Mouse (Mus musculus): ENCODE measurements around the gene Gm28043. TPM values are rescaled to one million over a fixed set of nuclear protein-coding genes. Genes with fewer than 3 reads are reported as not detected.
"Not testable (repeated sequence)": the region's sequence is repeated elsewhere in the genome, so short reads cannot be mapped to it uniquely, and the experiment has no call there.

Gene Gm28043
- polyA plus RNA-seq, 1 experiment from 2014 or later, result 4.1 TPM

- H3K9ac ChIP-seq, result 0 out of 2 replicates have a peak overlapping the region, but pooled peaks have one; percentile 10
These were observed 18.5 kb upstream of the Gm28043 start for GRCm38 (mm10) chr17:29595891-29596770.

GRCm38 (mm10) chr17:29596771-29597132 is 17.9 kb upstream of the Gm28043 start:
- Histone ChIP-seq H3K27ac (0 out of 2 replicates have a peak overlapping the region, but pooled peaks have one; percentile 12), H3K9ac (0 out of 2 replicates have a peak overlapping the region, but pooled peaks have one; percentile 10), H3K4me2 (replicated peaks) (no peak overlapping the region), H3K36me3 (peaks cover 62% of the 10 kb centered on the region), H3K4me3 (no peak overlapping the region), H3K9me3 (replicated peaks) (no peaks in the 10 kb centered on the region), H3K4me1 (peaks cover 18% of the 10 kb centered on the region), H3K27me3 (no peaks in the 10 kb centered on the region)
- ATAC-seq (ENCODE audit: low FRiP score), result peak; percentile 46; the same call in 1 of the 2 replicates
- WGBS, result 64% methylated on average over 13 of the region's 13 CpGs

More at GRCm38 (mm10) chr17:29595891-29596770, 18.5 kb upstream of the Gm28043 start:
- H3K4me3 ChIP-seq, result no peak overlapping the region
- peaks cover 60% of the 10 kb centered on the region for H3K36me3 ChIP-seq
- H3K9me3 ChIP-seq (replicated peaks), result no peaks in the 10 kb centered on the region
- 77% methylated on average over 15 of the region's 15 CpGs for WGBS
- peaks cover 18% of the 10 kb centered on the region for H3K4me1 ChIP-seq
- peak overlapping the region; percentile 12; the same call in 1 of the 2 replicates for H3K27ac ChIP-seq
- H3K27me3 ChIP-seq, result no peaks in the 10 kb centered on the region
- ATAC-seq (ENCODE audit: low FRiP score), result peak; percentile 4; the same call in 1 of the 2 replicates
- H3K4me2 ChIP-seq (replicated peaks), result no peak overlapping the region

GRCm38 (mm10) chr17:29599051-29599450 is 15.6 kb upstream of the Gm28043 start:
- H3K27me3 ChIP-seq, result no peaks in the 10 kb centered on the region
- WGBS, result 93% methylated on average over 14 of the region's 14 CpGs
- H3K27ac ChIP-seq, result no peak overlapping the region
- no peak overlapping the region for H3K4me3 ChIP-seq
- no peak for ATAC-seq (ENCODE audit: low FRiP score)
- H3K4me1 ChIP-seq, result peaks cover 18% of the 10 kb centered on the region
- no peak overlapping the region for H3K9ac ChIP-seq
- no peaks in the 10 kb centered on the region for H3K9me3 ChIP-seq (replicated peaks)
- H3K4me2 ChIP-seq (replicated peaks), result no peak overlapping the region
- H3K36me3 ChIP-seq, result peaks cover 75% of the 10 kb centered on the region

DNA sequence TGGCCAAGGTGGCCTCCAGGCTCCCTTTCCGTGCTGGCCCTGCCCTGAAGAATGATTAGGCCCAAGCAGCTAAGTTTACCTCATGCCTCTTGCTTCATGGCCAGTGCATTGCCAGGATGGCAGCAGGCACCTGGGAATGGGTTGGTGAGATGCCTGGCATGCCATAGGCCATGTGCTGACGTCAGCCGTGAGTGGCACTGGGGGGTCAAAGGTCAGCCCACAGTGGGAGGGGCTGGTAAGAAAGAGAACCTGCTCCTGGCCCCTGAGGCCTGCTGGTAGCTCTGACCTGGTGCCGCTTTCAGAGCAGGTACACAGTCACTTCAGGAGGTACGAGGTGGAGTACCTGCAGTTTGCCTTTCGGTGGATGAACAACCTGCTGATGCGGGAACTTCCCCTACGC is 15.1 kb upstream of the Gm28043 start:
- Histone ChIP-seq H3K4me2 (replicated peaks) (no peak overlapping the region), H3K27me3 (no peaks in the 10 kb centered on the region), H3K9ac (no peak overlapping the region), H3K4me3 (no peak overlapping the region), H3K4me1 (peaks cover 18% of the 10 kb centered on the region), H3K36me3 (peaks cover 73% of the 10 kb centered on the region), H3K27ac (no peak overlapping the region), H3K9me3 (replicated peaks) (no peaks in the 10 kb centered on the region)
- 89% methylated on average over 8 of the region's 8 CpGs for WGBS
- no peak for ATAC-seq (ENCODE audit: low FRiP score)

- no peaks in the 10 kb centered on the region for H3K27me3 ChIP-seq
- H3K4me1 ChIP-seq, result peaks cover 13% of the 10 kb centered on the region
- H3K4me2 ChIP-seq (replicated peaks), result no peak overlapping the region
- no peak overlapping the region for H3K27ac ChIP-seq
- no peak overlapping the region for H3K9ac ChIP-seq
- ATAC-seq (ENCODE audit: low FRiP score), result no peak
- 90% methylated on average over 4 of the region's 4 CpGs for WGBS
- H3K4me3 ChIP-seq, result no peak overlapping the region
- peaks cover 66% of the 10 kb centered on the region for H3K36me3 ChIP-seq
- no peaks in the 10 kb centered on the region for H3K9me3 ChIP-seq (replicated peaks)
These were observed 13.3 kb upstream of the Gm28043 start for GRCm38 (mm10) chr17:29601391-29601790.

GRCm38 (mm10) chr17:29603283-29603682 is 11.4 kb upstream of the Gm28043 start:
- Histone ChIP-seq H3K9ac (no peak overlapping the region), H3K4me1 (no peaks in the 10 kb centered on the region), H3K27ac (no peak overlapping the region), H3K9me3 (replicated peaks) (no peaks in the 10 kb centered on the region), H3K4me3 (no peak overlapping the region), H3K36me3 (peaks cover 58% of the 10 kb centered on the region), H3K4me2 (replicated peaks) (no peak overlapping the region), H3K27me3 (no peaks in the 10 kb centered on the region)
- no peak for ATAC-seq (ENCODE audit: low FRiP score)
- 27% methylated on average over 6 of the region's 6 CpGs for WGBS

GRCm38 (mm10) chr17:29613453-29613852 is 1.2 kb upstream of the Gm28043 start:
- not testable (repeated sequence) for H3K4me2 ChIP-seq (replicated peaks); ATAC-seq (ENCODE audit: low FRiP score); H3K36me3 ChIP-seq; H3K27ac ChIP-seq; H3K4me3 ChIP-seq; H3K9me3 ChIP-seq (replicated peaks); H3K9ac ChIP-seq; H3K27me3 ChIP-seq
- peaks cover 32% of the 10 kb centered on the region for H3K4me1 ChIP-seq
- 90% methylated on average over 5 of the region's 5 CpGs for WGBS

- H3K4me1 ChIP-seq, result peaks cover 32% of the 10 kb centered on the region
- H3K4me2 ChIP-seq (replicated peaks), result peak overlapping the region; percentile 68
- H3K9me3 ChIP-seq (replicated peaks), result no peaks in the 10 kb centered on the region
- H3K36me3 ChIP-seq, result peaks cover 17% of the 10 kb centered on the region
- H3K9ac ChIP-seq, result peak overlapping the region; percentile 99
- ATAC-seq (ENCODE audit: low FRiP score), result peak; percentile 74
- H3K27me3 ChIP-seq, result 0 out of 2 replicates have a peak, but pooled peaks cover 3% of the 10 kb centered on the region
- H3K27ac ChIP-seq, result peak overlapping the region; percentile 96
- peak overlapping the region; percentile 98 for H3K4me3 ChIP-seq
- under 1% methylated on average over 42 of the region's 43 CpGs for WGBS
These were observed 412 bp downstream of the Gm28043 start for GRCm38 (mm10) chr17:29615024-29615551.

DNA sequence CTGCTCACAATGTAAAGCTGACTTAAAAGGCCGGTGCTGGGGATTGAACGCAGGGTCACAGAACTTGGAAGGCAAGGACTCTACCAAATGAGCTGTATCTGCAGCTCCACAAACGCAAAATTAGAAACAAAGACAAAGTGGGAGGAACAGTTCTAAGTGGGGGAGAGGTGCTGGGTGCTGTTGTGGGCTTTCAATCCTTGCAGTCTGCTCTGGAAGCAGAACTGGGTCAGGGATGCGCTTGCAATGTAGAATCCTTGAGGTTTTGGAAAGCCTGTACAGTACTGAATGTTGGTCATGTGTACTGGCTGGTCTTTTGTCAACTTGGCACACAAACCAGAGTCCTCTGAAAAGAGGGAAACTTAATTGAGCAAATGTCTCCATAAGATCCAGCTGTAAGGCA is 940 bp downstream of the Gm28043 start:
- H3K27ac ChIP-seq, result peak overlapping the region; percentile 96; the same call in 1 of the 2 replicates
- H3K27me3 ChIP-seq, result 0 out of 2 replicates have a peak, but pooled peaks cover 3% of the 10 kb centered on the region
- 11% methylated on average over 4 of the region's 4 CpGs for WGBS
- peaks cover 32% of the 10 kb centered on the region for H3K4me1 ChIP-seq
- H3K9ac ChIP-seq, result peak overlapping the region; percentile 99
- H3K4me2 ChIP-seq (replicated peaks), result peak overlapping the region; percentile 68
- peak overlapping the region; percentile 98 for H3K4me3 ChIP-seq
- no peak for ATAC-seq (ENCODE audit: low FRiP score)
- no peaks in the 10 kb centered on the region for H3K9me3 ChIP-seq (replicated peaks)
- H3K36me3 ChIP-seq, result peaks cover 18% of the 10 kb centered on the region

GRCm38 (mm10) chr17:29619231-29619630 is 4.6 kb downstream of the Gm28043 start:
- no peak overlapping the region for H3K27ac ChIP-seq
- 88% methylated on average over 3 of the region's 3 CpGs for WGBS
- H3K9ac ChIP-seq, result no peak overlapping the region
- ATAC-seq (ENCODE audit: low FRiP score), result no peak
- H3K4me3 ChIP-seq, result no peak overlapping the region
- peaks cover 30% of the 10 kb centered on the region for H3K4me1 ChIP-seq
- H3K27me3 ChIP-seq, result no peaks in the 10 kb centered on the region
- H3K36me3 ChIP-seq, result peaks cover 54% of the 10 kb centered on the region
- no peak overlapping the region for H3K4me2 ChIP-seq (replicated peaks)
- no peaks in the 10 kb centered on the region for H3K9me3 ChIP-seq (replicated peaks)

DNA sequence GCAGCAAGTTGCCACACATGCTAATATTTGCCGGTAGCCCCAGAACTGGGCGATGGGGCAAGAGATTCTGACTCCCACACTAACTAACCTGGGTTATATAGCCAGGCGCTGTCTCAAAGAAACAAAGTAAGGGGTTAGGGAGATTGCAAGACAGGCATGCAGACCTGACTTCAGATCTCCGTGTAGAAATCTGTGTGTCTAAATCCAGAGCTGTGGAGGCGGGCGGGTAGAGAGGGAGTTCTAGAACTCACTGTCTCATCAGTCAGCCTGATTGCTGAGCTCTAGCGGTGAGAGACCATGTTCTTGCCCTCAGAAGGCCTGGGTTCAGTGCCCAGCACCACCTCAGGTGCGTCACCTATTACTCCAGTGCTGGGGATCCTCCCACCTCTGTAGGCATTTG is 8.8 kb downstream of the Gm28043 start:
- no peak for ATAC-seq (ENCODE audit: low FRiP score)
- Histone ChIP-seq H3K4me1 (no peaks in the 10 kb centered on the region), H3K27ac (no peak overlapping the region), H3K4me2 (replicated peaks) (no peak overlapping the region), H3K27me3 (no peaks in the 10 kb centered on the region), H3K4me3 (no peak overlapping the region), H3K36me3 (peaks cover 93% of the 10 kb centered on the region), H3K9me3 (replicated peaks) (no peaks in the 10 kb centered on the region), H3K9ac (no peak overlapping the region)
- 95% methylated on average over 8 of the region's 8 CpGs for WGBS

GRCm38 (mm10) chr17:29627285-29627684 is 12.6 kb downstream of the Gm28043 start:
- H3K27ac ChIP-seq, result no peak overlapping the region
- no peaks in the 10 kb centered on the region for H3K9me3 ChIP-seq (replicated peaks)
- H3K4me3 ChIP-seq, result no peak overlapping the region
- no peaks in the 10 kb centered on the region for H3K4me1 ChIP-seq
- peaks cover 95% of the 10 kb centered on the region for H3K36me3 ChIP-seq
- no peak overlapping the region for H3K4me2 ChIP-seq (replicated peaks)
- no peak overlapping the region for H3K9ac ChIP-seq
- WGBS, result 90% methylated on average over 9 of the region's 9 CpGs
- no peaks in the 10 kb centered on the region for H3K27me3 ChIP-seq
- ATAC-seq (ENCODE audit: low FRiP score), result no peak

All from hindbrain, embryonic 12.5 days (tissue).